Mouse (Mus musculus) CD4-positive, CD25-positive, alpha-beta regulatory T cell, adult 4 months (primary cell): ENCODE data around the gene Stk38. TPM values are rescaled to one million over a fixed set of nuclear protein-coding genes. Genes with fewer than 3 reads are reported as not detected.
"Not testable (repeated sequence)": the region's sequence is repeated elsewhere in the genome, so short reads cannot be mapped to it uniquely, and the experiment has no call there.

Source experiments
- ATAC-seq: one replicate; pipeline ENCODE4 v1.8.0; 2017
- polyA plus RNA-seq, 2 experiments: library from polyadenylated mRNA; unstranded; fragments of 100-300 nt; shearing (Covaris generic); gene quantifications; one replicate each; pipeline ENCODE4 v1.2.1; 2017

The Stk38 gene
- polyA plus RNA-seq, 2 experiments from 2014 or later = 223 to 306 TPM

- no peak for ATAC-seq
These were observed 26.5 kb upstream of the Stk38 start for GRCm38 (mm10) chr17:29034264-29034663.

- no peak for ATAC-seq
These were observed 25.8 kb upstream of the Stk38 start for GRCm38 (mm10) chr17:29033569-29034061.

GRCm38 (mm10) chr17:29032274-29033069 is 24.7 kb upstream of the Stk38 start, which contains the start of gene Srsf3:
Gene Srsf3, plus strand, starts transcription at chr17:29032628.
- ATAC-seq = peak; percentile 92

GRCm38 (mm10) chr17:29031771-29032273 is 24.0 kb upstream of the Stk38 start:
- peak; percentile 27 for ATAC-seq

GRCm38 (mm10) chr17:29031085-29031711 is 23.4 kb upstream of the Stk38 start:
- not testable (repeated sequence) for ATAC-seq

GRCm38 (mm10) chr17:29030321-29031034 is 22.7 kb upstream of the Stk38 start:
- ATAC-seq = no peak

GRCm38 (mm10) chr17:29026652-29027356 is 19.0 kb upstream of the Stk38 start:
- ATAC-seq = no peak

GRCm38 (mm10) chr17:29024896-29025565 is 17.2 kb upstream of the Stk38 start:
- no peak for ATAC-seq

- no peak for ATAC-seq
These were observed 16.5 kb upstream of the Stk38 start for GRCm38 (mm10) chr17:29024047-29024892.

- no peak for ATAC-seq
These were observed 15.6 kb upstream of the Stk38 start for GRCm38 (mm10) chr17:29023346-29023745.

GRCm38 (mm10) chr17:29022230-29022819 is 14.5 kb upstream of the Stk38 start:
- peak; percentile 62 for ATAC-seq

GRCm38 (mm10) chr17:29020444-29020843 is 12.6 kb upstream of the Stk38 start:
- ATAC-seq = no peak

- ATAC-seq = no peak
These were observed 11.6 kb upstream of the Stk38 start for GRCm38 (mm10) chr17:29019391-29019790.

- ATAC-seq = no peak
These were observed 10.6 kb upstream of the Stk38 start for GRCm38 (mm10) chr17:29018292-29018984.

GRCm38 (mm10) chr17:29016705-29017104 is 8.9 kb upstream of the Stk38 start:
- ATAC-seq = no peak

GRCm38 (mm10) chr17:29015638-29016037 is 7.8 kb upstream of the Stk38 start:
- no peak for ATAC-seq

- ATAC-seq = no peak
These were observed 6.4 kb upstream of the Stk38 start for GRCm38 (mm10) chr17:29014235-29014634.

GRCm38 (mm10) chr17:29009181-29009580 is 1.4 kb upstream of the Stk38 start:
- no peak for ATAC-seq

GRCm38 (mm10) chr17:29008326-29008650 is 493 bp upstream of the Stk38 start:
- peak; percentile 6 for ATAC-seq

GRCm38 (mm10) chr17:29007243-29007640 is 553 bp downstream of the Stk38 start:
- ATAC-seq = peak; percentile 1
